Mouse (Mus musculus): ENCODE results near the gene Nutf2-ps1. TPM values are rescaled to one million over a fixed set of nuclear protein-coding genes. Genes with fewer than 3 reads are reported as not detected.

Nutf2-ps1 gene
- total RNA-seq, 2 experiments from 2014 or later, result 56.0 to 142 TPM

DNA sequence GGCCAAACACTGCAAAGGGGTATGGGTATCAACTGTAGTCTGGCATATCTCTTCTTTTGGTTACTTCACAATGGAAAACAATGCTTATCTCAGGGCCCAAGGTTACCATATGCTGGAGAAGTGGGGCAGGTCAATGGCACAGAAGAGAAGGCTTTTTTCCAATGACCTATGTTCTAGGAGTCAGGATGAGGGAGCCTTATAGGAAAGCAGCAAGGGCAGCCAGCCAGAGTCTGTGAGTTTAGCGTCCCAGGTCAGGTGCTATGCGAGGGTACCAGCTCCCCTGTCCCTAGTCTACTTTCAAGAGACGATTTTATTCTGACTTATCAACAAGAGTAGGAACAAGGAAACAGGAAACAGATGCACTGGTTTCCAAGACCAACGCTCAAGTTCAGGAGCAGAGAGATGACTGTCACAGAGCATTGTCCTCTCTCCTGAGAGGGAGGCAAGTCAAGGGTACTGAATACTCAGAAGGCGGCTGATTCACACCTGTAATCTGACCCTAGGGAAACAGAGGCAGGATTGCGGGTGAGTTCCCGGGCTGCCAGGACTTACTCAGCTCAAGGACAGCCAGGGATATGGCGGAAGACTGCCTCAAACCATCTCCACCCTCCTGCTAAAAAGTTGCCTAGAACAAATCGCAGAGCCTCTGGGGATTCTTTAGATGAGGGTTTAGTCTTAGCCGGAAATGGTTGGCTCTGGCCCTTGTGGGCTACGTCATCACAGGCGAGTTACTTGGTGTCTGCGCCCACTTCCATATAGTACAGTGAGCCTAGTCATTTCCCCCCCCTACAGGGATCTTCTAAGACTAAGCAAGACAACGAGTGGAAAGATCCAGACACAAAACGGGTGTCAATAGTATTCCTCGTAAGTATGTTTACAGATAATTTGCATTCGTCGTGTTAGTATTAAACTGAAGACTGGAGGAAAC lies 17.1 kb downstream of the Nutf2-ps1 start:
- peak; percentile 65 for ATAC-seq (replicated peaks; ENCODE audit: poor library complexity, severe bottlenecking)

- no peak for ATAC-seq (replicated peaks; ENCODE audit: poor library complexity, severe bottlenecking)
These were observed 17.8 kb downstream of the Nutf2-ps1 start for GRCm38 (mm10) chr19:53571056-53571455.

DNA sequence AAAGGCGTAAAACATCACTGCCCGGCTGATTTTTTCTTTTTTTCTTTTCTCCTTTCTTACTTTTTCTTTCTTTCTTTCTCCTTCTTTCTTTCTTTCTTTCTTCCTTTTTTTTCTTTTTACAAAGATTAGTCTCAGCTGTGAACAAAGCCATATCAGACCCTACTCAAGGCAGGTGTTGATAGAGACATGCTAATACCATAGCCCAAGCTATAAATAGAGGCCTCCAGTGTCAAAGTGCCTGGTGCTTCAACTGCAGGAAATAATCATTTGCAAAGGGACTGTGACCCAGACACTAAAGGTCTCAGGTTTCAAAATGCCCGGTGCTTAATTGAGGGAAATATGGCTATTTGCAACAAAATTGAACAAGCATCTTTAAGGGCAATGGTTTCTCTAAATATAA lies 20.3 kb downstream of the Nutf2-ps1 start:
- no peak for ATAC-seq (replicated peaks; ENCODE audit: poor library complexity, severe bottlenecking)

DNA sequence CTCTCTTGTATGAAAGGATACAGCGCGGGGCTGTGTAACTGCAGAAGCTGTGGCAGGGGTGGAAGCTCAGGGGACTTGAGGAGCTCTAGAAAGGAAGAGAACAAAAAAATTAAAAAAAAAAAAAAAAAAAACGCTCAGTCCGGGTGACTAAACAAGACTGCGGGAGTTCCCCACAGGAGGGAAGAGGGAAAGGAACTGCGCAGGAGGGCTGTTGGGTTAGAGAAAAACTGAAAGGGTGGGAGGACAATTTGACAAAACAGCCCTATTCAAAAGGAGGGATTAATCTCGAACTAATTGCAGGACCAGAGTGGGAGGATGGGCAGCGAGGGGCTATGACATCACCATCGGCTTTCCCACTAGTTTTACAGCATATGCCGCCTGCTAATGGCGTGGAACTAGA lies 21.0 kb downstream of the Nutf2-ps1 start:
- ATAC-seq (replicated peaks; ENCODE audit: poor library complexity, severe bottlenecking), result peak; percentile 16; the same call in 1 of the 2 replicates

- ATAC-seq (replicated peaks; ENCODE audit: poor library complexity, severe bottlenecking), result peak; percentile 95
These were observed 23.1 kb downstream of the Nutf2-ps1 start for GRCm38 (mm10) chr19:53565565-53566277.

DNA sequence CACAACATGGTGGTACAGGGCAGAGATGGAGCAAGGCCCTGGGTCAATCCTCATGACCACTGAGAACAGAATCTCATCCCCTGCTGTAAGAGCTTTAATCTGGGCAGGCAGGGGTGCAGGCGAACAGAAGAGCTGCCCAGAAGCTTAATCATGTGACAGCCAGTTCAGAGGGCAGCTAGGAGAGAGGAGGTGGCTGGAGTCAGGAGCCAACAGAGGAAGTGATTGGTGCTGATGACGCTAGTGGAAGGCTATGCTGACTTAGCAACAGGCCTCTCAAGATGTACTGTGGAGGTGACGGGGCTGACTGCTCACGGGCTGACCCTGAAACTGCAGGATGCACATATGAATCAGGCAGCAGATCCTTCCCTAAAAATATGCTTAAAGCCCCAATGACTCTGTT lies 24.7 kb downstream of the Nutf2-ps1 start:
- peak; percentile 39 for ATAC-seq (replicated peaks; ENCODE audit: poor library complexity, severe bottlenecking)

- no peak for ATAC-seq (replicated peaks; ENCODE audit: poor library complexity, severe bottlenecking)
These were observed 28.4 kb downstream of the Nutf2-ps1 start for GRCm38 (mm10) chr19:53560436-53560835.

DNA sequence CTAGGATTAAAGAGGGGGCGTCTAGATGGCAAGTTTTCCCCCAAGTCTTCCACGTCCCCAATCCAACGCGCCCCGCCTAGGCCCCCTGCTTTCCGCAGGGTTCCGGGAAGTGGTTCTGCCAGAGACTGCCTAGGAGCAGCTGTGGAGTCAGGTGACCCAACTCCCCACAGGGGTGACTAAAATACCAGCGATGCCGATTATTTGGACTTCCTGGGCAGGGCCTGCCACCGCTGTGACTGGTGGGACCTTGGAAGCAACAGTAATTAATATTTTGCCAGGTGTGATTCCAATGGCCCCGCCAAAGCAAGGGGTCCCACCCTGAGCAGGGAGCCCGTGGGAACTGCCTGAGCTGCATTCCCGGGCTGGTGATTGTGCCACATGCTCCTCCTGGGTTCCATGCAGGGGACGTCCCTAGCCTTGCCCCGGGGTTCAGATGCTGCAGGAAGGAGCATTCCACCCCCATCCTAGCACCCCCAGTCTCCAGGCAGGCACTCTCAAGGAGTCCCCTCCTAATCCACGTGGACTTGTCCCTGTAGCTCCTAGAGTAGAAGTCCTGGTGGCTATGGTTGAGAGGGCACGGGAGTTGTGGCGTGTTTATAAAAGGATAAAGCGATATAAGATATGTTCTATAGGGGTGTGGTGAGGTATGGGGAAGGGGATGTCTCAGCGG lies 31.5 kb downstream of the Nutf2-ps1 start:
- peak; percentile 71 for ATAC-seq (replicated peaks; ENCODE audit: poor library complexity, severe bottlenecking)

DNA sequence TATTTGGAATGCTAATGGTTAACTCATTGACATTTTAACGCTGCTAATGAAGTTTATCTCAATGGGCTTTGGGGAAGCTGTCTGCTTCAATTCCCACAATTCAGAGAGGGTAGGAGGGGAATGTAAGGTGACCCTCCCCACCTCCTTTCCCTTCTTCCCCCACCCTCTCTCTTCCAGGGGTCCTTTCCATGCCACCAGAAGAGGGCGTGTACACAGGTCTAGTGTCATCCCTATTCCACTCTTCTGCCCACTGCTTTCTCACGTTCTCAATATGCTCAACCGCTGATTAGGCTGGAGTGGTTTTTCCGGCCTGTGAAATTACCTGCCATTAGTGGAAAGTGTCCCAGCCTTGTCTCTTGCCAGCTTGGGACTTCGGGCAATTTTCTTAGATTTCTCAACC lies 32.0 kb downstream of the Nutf2-ps1 start:
- ATAC-seq (replicated peaks; ENCODE audit: poor library complexity, severe bottlenecking), result no peak

GRCm38 (mm10) chr19:53554981-53555616 lies 33.8 kb downstream of the Nutf2-ps1 start:
- peak; percentile 51 for ATAC-seq (replicated peaks; ENCODE audit: poor library complexity, severe bottlenecking)

- 0 out of 2 replicates have a peak, but pooled peaks have one; percentile 33 for ATAC-seq (replicated peaks; ENCODE audit: poor library complexity, severe bottlenecking)
These were observed 34.5 kb downstream of the Nutf2-ps1 start for GRCm38 (mm10) chr19:53554402-53554801.

GRCm38 (mm10) chr19:53552795-53553194 lies 36.1 kb downstream of the Nutf2-ps1 start:
- no peak for ATAC-seq (replicated peaks; ENCODE audit: poor library complexity, severe bottlenecking)

DNA sequence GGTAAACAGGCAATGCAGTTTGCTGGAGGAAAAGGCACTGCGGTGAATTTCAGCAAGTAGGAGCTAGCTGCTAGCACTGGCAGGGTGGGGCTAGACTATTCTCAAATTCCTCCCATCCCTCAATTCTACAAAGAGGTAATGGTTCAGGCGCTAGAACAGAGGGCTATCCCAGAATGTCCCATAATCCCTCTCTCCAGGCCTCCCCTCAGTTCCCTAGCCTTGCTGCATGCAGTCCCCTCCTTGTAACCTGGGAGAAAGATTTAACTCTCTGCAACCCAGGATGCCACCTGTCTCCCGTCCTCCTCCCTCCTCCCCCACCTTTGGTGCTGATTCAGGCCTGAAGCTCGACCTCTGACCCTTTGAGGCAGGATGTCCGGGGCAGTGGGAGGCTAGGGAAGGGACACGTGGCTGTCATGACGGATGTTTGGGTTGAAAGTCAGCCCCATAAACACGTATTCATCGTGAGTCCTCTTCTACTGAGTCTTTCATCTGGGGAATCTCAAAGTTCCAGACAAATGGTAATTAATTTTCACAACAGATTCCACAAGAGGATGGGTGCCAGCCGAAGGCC lies 36.6 kb downstream of the Nutf2-ps1 start:
- no peak for ATAC-seq (replicated peaks; ENCODE audit: poor library complexity, severe bottlenecking)

GRCm38 (mm10) chr19:53550972-53551371 lies 37.9 kb downstream of the Nutf2-ps1 start:
- ATAC-seq (replicated peaks; ENCODE audit: poor library complexity, severe bottlenecking), result no peak

- peak; percentile 36; the same call in 1 of the 2 replicates for ATAC-seq (replicated peaks; ENCODE audit: poor library complexity, severe bottlenecking)
These were observed 41.3 kb downstream of the Nutf2-ps1 start for GRCm38 (mm10) chr19:53547597-53547996.

- peak; percentile 23 for ATAC-seq (replicated peaks; ENCODE audit: poor library complexity, severe bottlenecking)
These were observed 43.8 kb downstream of the Nutf2-ps1 start for GRCm38 (mm10) chr19:53544923-53545561.

- no peak for ATAC-seq (replicated peaks; ENCODE audit: poor library complexity, severe bottlenecking)
These were observed 45.3 kb downstream of the Nutf2-ps1 start for GRCm38 (mm10) chr19:53543602-53544001.

DNA sequence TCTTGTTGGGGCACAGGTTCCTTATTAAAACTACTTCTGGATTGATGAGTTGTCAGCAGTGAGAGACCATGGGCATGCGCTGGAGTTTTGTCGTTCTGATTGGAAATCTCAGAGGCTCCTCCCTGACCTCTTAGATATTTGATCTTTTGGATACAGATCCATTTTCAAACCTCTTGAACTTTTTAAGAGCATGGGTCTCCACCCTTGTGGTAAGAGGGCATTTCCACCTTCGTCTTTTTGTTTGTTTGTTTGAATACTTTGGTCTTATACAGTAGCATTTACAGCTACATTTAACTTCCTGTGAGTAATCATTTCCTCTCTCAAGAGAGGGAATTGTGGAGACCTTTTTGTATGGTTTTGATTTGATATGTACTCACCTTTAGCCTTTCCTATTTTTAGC lies 49.6 kb downstream of the Nutf2-ps1 start:
- ATAC-seq (replicated peaks; ENCODE audit: poor library complexity, severe bottlenecking), result no peak

GRCm38 (mm10) chr19:53538796-53539195 lies 50.1 kb downstream of the Nutf2-ps1 start:
- ATAC-seq (replicated peaks; ENCODE audit: poor library complexity, severe bottlenecking), result peak; percentile 66
